Comparison of ENCODE assay signal across 24 mouse cellular contexts in the genomic region with DNA sequence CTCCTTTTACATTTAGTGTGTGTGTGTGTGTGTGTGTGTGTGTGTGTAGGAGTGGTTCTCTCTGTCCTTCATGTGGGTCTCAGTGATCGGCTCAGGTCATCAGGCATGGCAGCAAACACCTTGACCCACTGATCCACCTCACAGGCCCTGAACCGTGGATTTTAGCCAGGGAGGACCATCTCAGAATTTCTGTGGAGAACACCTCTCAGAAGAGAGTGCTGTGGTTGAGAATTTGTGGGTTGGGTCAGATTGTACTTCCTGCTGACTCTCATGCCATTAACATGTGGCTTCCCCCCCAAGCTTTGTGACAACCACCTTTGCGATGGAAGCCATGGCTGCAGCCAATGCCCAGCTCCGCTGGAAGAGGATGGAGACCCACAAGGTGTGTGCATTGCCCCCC.
"Had no signal": no experiment of that assay in that cellular context is flagged by ENCODE, and none has a peak within 500 bp of the region (broad histone marks: within the 10 kb centered on the region; RNA-seq: fewer than 3 reads in every experiment).

No protein-coding gene starts in this region.

- H3K27ac ChIP-seq: embryonic facial prominence, embryonic 12.5 days; embryonic facial prominence, embryonic 15.5 days; forebrain, embryonic 10.5 days; forebrain, embryonic 12.5 days; forebrain, embryonic 13.5 days; forebrain, embryonic 15.5 days; gastrocnemius, adult 2 months; heart, adult 2 months; heart, embryonic 10.5 days had no signal

- ATAC-seq: forebrain, embryonic 13.5 days; forebrain, embryonic 14.5 days; forebrain, embryonic 15.5 days; forebrain, embryonic 16.5 days; forebrain, postnatal 0 days had no signal

- H3K27me3 ChIP-seq: embryonic facial prominence, embryonic 12.5 days; embryonic facial prominence, embryonic 15.5 days; forebrain, embryonic 12.5 days; forebrain, embryonic 13.5 days; forebrain, embryonic 15.5 days had no signal

- H3K4me2 ChIP-seq: embryonic facial prominence, embryonic 12.5 days; embryonic facial prominence, embryonic 15.5 days; forebrain, embryonic 12.5 days; forebrain, embryonic 13.5 days; forebrain, embryonic 15.5 days had no signal

- H3K9me3 ChIP-seq: embryonic facial prominence, embryonic 12.5 days; embryonic facial prominence, embryonic 15.5 days; forebrain, embryonic 10.5 days; forebrain, embryonic 12.5 days; forebrain, embryonic 13.5 days; forebrain, embryonic 15.5 days; heart, embryonic 10.5 days had no signal

- H3K9ac ChIP-seq: embryonic facial prominence, embryonic 12.5 days; embryonic facial prominence, embryonic 15.5 days; forebrain, embryonic 12.5 days; forebrain, embryonic 13.5 days; forebrain, embryonic 15.5 days; forebrain, postnatal 0 days had no signal

- DNase-seq: cerebellum, adult 8-10 months; cerebellum, adult 9-11 months; cerebellum, postnatal 10 days; cerebellum, postnatal 36 days; embryo, embryonic 11 days; forebrain, postnatal 0 days; gastrocnemius, adult 2 months; gastrocnemius, postnatal 10 days; gastrocnemius, postnatal 14 days; gastrocnemius, postnatal 25 days; gastrocnemius, postnatal 36 days; heart, adult 11 months; heart, adult 18-20 months; heart, adult 2 months had no signal

- H3K4me1 ChIP-seq: embryonic facial prominence, embryonic 12.5 days; embryonic facial prominence, embryonic 15.5 days; forebrain, embryonic 12.5 days; forebrain, embryonic 13.5 days; forebrain, embryonic 15.5 days had no signal

- H3K4me3 ChIP-seq: embryonic facial prominence, embryonic 12.5 days; embryonic facial prominence, embryonic 15.5 days; erythroblast, embryonic 14.5 days; forebrain, embryonic 10.5 days; forebrain, embryonic 12.5 days; forebrain, embryonic 13.5 days; forebrain, embryonic 15.5 days; gastrocnemius, adult 2 months; heart, adult 2 months; heart, embryonic 10.5 days had no signal
